Mouse (Mus musculus) hindbrain, embryonic 11.5 days (tissue): ENCODE data around the gene D030056L22Rik. TPM values are rescaled to one million over a fixed set of nuclear protein-coding genes. Genes with fewer than 3 reads are reported as not detected.

ENCODE experiments used
- polyA plus RNA-seq: library from polyadenylated mRNA; unstranded; fragments of >200 nt; fragmentation: Nextera tagmentation; extraction: Ambion mirVana; gene quantifications from 2 replicates; pipeline ENCODE4 v1.2.1, GENCODE M21; 2014

The D030056L22Rik gene
- polyA plus RNA-seq, 1 experiment from 2014 or later = 78.6 TPM

Other genes with a start within 250 kb of the D030056L22Rik start
- 49.4 and 55.5 TPM in 2 replicates for gene Ostf1, start 81.4 kb upstream of the D030056L22Rik start, polyA plus RNA-seq
- 6.4 and 8.8 TPM in 2 replicates for gene Nmrk1, start 81.2 kb upstream of the D030056L22Rik start, polyA plus RNA-seq
- gene Carnmt1, start 42.4 kb upstream of the D030056L22Rik start, polyA plus RNA-seq = 25.1 and 30.9 TPM in 2 replicates
- 0.25 and 0.43 TPM in 2 replicates for gene Trpm6, start 36.8 kb downstream of the D030056L22Rik start, polyA plus RNA-seq